Mouse (Mus musculus): ENCODE measurements around the gene Ercc5. TPM values are rescaled to one million over a fixed set of nuclear protein-coding genes. Genes with fewer than 3 reads are reported as not detected.

Gene Ercc5
- total RNA-seq, 2 experiments from 2014 or later, result 2.5 to 2.7 TPM

DNA sequence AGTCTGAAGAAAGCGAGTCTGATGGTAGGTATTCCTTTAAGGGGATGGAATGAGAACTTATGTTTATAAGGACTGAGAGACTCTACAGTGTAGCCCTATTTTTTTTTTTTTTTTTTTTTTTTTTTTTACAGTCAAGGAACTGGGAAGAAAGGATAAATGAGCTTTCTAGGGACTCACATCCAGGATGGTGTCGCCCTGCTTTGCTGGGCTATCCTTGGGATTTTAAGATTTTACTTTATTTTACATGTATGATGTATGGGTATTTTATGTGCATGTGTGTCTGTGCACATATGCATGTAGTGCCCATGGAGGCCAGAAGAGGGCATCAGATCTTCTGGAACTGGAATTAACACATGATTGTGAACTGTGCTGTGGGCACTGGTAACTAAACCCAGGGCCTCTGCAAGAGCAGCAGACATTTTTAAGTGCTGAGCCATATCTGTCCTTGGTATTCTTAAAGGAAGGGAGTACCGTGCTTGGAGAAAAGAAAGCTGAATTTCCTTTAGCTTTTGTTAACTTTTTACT, 20.4 kb downstream of the Ercc5 start:
- no peak for ATAC-seq (replicated peaks; ENCODE audit: low FRiP score, poor library complexity, severe bottlenecking)

DNA sequence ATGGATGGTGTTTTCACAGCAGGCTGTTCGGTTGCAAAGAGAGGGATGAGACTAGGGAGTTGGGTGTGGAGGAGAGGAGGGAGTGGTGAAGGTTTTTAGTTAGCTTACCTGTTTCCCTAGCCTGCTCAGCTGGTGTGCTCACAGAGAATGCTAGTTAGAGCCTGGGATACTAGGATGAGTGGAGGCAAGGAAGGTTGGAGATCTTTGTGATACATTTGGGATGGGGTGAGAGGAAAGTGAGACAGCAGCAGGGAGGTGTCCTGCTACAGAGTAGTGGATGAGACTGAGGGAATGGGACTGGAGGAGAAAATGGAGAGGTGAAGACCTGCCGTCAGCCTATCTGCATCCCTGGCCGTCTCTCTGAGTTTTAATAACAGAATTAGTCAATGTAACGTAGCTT, 25.1 kb downstream of the Ercc5 start:
- ATAC-seq (replicated peaks; ENCODE audit: low FRiP score, poor library complexity, severe bottlenecking), result no peak

DNA sequence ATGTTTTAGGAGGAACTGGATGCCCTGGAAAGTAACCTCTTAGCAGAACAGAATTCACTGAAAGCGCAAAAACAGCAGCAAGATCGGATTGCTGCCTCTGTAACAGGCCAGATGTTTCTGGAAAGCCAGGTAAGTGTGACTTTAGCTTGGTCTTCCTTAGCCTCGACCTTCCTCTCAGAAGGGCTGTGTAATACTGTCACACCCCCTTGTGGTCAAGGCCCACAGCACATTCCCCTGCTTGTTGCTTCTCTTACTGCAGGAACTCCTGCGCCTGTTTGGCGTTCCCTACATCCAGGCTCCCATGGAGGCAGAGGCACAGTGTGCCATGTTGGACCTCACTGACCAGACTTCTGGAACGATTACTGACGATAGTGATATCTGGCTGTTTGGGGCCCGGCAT, 26.4 kb downstream of the Ercc5 start:
- ATAC-seq (replicated peaks; ENCODE audit: low FRiP score, poor library complexity, severe bottlenecking), result no peak

DNA sequence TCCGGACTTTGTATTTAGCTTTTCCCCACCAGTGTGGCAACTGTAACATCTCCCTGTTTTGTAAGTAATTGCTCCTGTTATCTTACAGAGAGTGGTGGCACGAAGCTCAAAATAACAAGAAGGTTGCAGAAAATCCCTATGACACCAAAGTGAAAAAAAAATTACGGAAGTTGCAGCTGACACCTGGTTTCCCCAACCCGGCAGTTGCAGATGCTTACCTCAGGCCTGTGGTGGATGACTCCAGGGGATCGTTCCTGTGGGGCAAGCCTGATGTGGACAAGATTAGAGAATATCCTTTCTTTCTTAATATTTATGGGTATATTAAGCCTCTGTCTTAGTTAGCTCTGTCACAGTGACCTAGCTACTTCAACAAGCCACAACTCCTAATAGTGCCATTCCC, 30.5 kb downstream of the Ercc5 start:
- ATAC-seq (replicated peaks; ENCODE audit: low FRiP score, poor library complexity, severe bottlenecking), result no peak

DNA sequence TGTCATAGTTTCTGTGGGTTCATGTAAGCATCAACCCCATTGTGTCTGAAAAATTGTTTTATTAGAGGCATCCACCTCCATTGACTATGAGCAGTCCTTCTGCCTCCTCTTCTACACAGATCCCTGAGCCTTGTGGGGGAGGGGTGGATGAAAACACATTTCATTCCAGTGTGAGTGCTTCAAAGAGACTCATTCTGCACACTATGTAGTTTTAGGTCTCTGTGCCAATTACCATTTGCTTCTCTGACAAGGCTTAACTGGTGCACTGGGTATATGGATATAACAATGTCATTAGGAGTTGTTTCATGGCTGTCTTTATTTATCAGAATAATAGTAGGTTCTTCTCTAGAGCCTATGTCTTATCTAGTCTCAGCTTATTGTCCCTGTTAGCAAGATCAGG, 38.9 kb downstream of the Ercc5 start:
- no peak for ATAC-seq (replicated peaks; ENCODE audit: low FRiP score, poor library complexity, severe bottlenecking)

DNA sequence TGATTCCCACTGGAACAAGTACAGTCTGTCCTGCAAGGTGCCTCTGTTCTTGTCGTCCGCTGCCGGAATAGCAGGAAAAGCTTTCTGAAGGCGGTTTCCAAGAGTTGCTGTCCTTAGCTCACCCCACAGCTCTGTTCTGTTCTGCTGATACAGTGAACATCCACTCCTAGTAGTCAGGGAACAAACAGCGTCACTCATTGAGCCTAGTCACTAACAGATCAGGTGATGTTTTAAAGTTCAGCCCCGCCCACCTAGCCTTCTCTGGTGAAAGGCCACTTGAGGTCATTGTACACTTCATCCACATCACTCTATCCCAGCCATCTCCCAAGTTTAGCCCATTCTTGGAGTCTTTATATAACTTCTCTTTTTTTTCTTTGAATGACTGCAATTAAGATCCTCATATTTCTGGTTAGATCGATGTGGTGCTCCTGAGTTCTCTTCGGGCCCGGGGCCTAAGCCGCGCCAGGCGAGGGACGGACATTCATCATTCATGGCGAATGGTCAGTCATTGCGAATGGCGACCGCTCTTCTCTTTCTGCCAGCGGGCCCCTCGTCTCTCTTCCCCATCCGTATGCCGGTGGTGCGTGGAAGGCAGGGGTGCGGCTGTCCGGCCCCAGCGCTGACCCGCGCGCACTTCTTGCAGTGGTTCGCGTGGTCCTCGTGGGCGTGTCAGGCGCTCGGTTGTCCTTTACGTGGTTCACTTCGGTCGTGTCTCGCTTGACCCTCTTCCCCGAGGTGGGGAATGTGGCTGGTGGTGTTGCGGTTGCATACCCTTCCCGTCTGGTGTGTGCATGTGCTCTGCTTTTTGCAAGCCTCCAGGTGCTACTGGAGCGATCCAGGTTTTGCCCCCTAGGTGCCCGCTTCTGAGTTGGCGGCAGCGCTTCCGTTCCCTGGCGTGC, 51.0 kb downstream of the Ercc5 start:
- ATAC-seq (replicated peaks; ENCODE audit: low FRiP score, poor library complexity, severe bottlenecking), result no peak

DNA sequence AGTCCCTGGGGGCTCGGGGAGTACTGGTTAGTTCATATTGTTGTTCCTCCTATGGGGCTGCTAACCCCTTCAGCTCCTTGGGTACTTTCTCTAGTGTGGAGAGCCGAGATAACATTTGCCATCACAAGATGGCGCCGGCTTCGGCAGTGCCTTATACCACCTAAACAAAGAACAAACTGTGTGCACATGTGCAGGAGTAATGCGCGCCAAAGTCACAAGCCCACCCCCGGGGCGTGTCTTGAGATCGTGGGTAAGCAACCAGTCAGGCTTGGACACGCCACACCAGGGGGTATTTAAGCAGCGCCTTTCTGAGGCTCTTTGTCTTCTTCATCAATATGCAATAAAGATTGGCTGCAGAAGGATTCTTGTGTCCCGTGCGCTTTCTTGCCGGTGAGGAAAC, 55.3 kb downstream of the Ercc5 start:
- no peak for ATAC-seq (replicated peaks; ENCODE audit: low FRiP score, poor library complexity, severe bottlenecking)

DNA sequence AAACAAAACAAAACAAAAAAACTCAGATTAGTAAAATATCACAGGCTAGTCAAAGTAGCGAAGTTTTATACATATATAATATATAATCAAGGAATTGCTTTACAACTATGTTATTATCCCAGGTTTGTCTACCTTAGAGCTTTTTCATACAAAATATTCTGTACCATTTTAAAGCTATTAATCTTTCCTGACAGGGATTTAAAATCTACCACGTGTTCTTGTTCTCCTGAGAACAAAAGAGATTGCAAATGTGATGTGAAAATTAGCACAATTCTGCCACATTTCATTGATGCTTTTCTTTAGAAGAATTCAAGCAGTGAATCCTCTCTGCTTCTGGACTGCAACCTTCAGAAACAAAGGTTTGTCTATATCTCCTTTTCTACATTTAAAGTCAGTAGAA, 66.9 kb downstream of the Ercc5 start:
- no peak for ATAC-seq (replicated peaks; ENCODE audit: low FRiP score, poor library complexity, severe bottlenecking)

DNA sequence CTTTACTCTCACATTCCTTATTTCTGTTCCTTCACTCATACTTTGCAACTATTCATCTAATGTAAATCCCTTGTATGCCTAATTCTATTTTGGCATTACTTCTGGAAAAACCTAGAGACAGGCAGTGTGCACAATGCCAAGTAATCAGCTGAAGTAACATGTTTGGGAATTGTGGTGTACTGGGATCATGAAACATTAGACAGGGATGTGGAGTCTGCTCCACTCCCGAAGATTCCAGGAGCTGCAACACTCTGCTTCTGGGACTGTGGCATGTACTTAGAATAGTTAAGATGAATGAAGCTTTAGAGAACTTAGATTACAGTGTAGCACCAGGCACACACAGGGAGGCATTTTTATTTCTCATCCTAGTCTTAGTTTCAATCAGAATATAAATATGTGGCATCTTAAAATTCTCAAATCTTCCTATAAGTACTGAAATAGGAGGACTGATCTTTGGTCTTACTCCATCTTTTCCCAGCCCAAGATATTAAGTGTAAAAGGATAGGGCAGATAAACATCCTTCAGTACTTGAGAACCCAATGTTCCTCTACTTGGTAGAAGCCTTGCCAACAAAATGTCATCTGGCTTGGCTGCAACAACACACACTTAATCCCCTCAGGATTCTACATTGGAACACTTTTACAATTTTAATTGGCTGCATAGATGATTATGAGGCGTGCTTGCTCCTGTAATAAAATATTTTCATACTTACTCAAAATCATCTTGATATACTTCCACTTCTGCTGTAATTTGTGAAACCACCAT, 69.0 kb downstream of the Ercc5 start:
- ATAC-seq (replicated peaks; ENCODE audit: low FRiP score, poor library complexity, severe bottlenecking), result no peak

DNA sequence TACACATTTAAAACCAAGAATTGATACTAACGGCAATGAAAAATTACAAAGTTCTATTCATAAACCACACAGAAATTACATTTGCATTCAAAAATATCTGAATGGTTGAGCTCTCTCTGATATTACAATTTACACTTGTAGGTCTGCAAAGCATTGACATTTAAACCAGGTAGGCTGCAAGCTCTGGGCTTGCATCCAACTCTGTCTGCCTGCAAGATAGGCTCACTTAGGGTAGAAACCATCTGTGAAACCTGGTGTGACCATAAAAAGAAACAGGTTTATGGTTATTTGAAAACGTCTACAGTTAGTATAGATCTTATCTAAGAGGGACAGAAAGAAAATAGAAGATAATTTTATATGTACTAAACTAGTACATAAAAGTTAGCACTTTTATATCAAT, 69.6 kb downstream of the Ercc5 start:
- ATAC-seq (replicated peaks; ENCODE audit: low FRiP score, poor library complexity, severe bottlenecking), result no peak

DNA sequence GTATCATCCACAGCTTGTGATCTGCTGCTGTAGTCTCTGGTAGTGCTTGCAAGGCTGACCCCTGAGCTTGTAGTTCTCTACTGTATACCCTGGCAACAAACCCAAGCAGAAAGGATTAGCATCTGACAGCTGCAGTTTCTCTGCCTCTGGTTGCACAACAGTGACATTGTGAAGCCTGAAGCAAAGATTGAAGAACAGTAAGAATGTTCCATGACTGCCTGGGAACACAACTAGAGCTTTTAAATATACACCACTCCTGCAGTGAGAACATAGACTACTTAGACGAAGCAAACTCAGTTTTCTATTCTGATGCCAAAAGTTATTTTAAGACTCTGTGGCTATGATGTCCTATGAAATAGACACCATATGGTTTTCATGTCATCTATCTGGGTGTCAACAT, 71.3 kb downstream of the Ercc5 start, which contains the start of gene Mettl21e:
Mettl21e (minus strand) TSS at position 86 of the 400 bp plus-strand sequence.
- ATAC-seq (replicated peaks; ENCODE audit: low FRiP score, poor library complexity, severe bottlenecking), result no peak

DNA sequence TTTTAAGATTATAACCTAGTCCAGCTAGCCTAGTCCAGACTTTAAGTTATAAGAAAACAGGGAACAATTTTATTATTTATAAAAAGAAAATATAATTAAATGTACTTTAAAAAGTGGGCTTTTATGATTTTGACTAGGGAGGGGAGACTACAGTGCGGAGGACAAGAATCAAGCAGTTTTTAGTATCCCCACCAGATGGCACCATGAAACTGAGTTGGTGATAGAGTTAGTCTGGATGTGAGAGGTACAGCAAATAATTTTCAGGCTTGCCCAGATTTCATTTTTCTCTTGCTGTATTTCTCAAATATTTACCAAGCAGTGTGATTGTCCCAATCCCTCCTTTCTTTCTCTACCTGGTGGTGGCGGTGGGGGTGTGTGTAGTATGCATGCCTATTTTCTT, 81.5 kb downstream of the Ercc5 start:
- no peak for ATAC-seq (replicated peaks; ENCODE audit: low FRiP score, poor library complexity, severe bottlenecking)

Other genes starting within 250 kb of the Ercc5 start
- gene Tpp2, start 214.1 kb upstream of the Ercc5 start, total RNA-seq (2015; ENCODE audit: low replicate concordance), result 31.8 and 41.3 TPM in 2 replicates
- gene Tpp2, start 214.1 kb upstream of the Ercc5 start, total RNA-seq (2017; ENCODE audit: low replicate concordance), result 26.9 and 33.2 TPM in 2 replicates
- not detected in 2 replicates for gene Mettl21c, start 127.7 kb upstream of the Ercc5 start, total RNA-seq (2015; ENCODE audit: low replicate concordance)
- gene Mettl21c, start 127.7 kb upstream of the Ercc5 start, total RNA-seq (2017; ENCODE audit: low replicate concordance), result 0.14 TPM in 1 of 2 replicates, not detected in the other
- 1.3 and 4.2 TPM in 2 replicates for gene Gm8251, start 85.8 kb upstream of the Ercc5 start, total RNA-seq (2015; ENCODE audit: low replicate concordance)
- 2.6 and 3.8 TPM in 2 replicates for gene Gm8251, start 85.8 kb upstream of the Ercc5 start, total RNA-seq (2017; ENCODE audit: low replicate concordance)
- 15.7 and 32.3 TPM in 2 replicates for gene Tex30, start 45.3 kb upstream of the Ercc5 start, total RNA-seq (2015; ENCODE audit: low replicate concordance)
- 12.8 and 21.7 TPM in 2 replicates for gene Tex30, start 45.3 kb upstream of the Ercc5 start, total RNA-seq (2017; ENCODE audit: low replicate concordance)
- 3.7 and 4.6 TPM in 2 replicates for gene Kdelc1, start 28.9 kb upstream of the Ercc5 start, total RNA-seq (2015; ENCODE audit: low replicate concordance)
- 2.5 and 3.5 TPM in 2 replicates for gene Kdelc1, start 28.9 kb upstream of the Ercc5 start, total RNA-seq (2017; ENCODE audit: low replicate concordance)
- gene Bivm, start 28.8 kb upstream of the Ercc5 start, total RNA-seq (2015; ENCODE audit: low replicate concordance), result 3.1 and 4.0 TPM in 2 replicates
- gene Bivm, start 28.8 kb upstream of the Ercc5 start, total RNA-seq (2017; ENCODE audit: low replicate concordance), result 0.56 and 0.94 TPM in 2 replicates
- gene Mettl21e, start 71.2 kb downstream of the Ercc5 start, total RNA-seq (2015; ENCODE audit: low replicate concordance), result not detected in 2 replicates
- gene Mettl21e, start 71.2 kb downstream of the Ercc5 start, total RNA-seq (2017; ENCODE audit: low replicate concordance), result not detected in 2 replicates

All from erythroblast, adult 5-6 weeks (primary cell).